Mouse (Mus musculus) spleen, embryonic (tissue): Measurements from ENCODE around the gene Grap2.

ENCODE experiments used
- CTCF ChIA-PET: fragments of 350-600 bp; sonication (Branson Sonifier 250); formaldehyde crosslinking; loops from one replicate; lab custom pipeline; 2022; lab: Charles Lee

The Grap2 gene

DNA sequence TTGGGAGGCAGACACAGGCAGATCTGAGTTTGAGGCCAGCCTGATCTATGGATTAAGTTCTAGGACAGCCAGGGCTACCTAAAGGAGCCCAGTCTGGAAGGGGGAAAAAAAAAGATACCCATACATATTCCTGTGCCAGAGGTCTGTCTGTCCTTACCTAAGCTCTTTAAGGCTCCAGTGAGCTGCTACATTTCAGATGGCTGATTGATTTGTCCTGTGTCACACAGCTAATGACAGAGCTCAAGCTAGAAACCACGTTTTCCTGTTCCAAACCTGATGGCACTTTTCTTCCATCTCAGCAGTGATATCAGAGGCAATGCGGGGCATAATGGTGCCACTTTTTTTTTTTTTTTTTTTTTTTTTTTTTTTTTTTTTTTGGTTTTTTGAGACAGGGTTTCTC lies 58.9 kb downstream of the Grap2 start:
- CTCF ChIA-PET = interaction anchor here (1.1 kb wide), 1 partner anchor 54 kb away, joined by 3 read pairs; no protein-coding TSS in a partner anchor

GRCm38 (mm10) chr15:80632280-80632893 lies 60.0 kb downstream of the Grap2 start:
- CTCF ChIA-PET = interaction anchor here (1.1 to 1.6 kb wide), 2 partner anchors 53 to 62 kb away, joined by 3 to 7 read pairs; no protein-coding TSS in a partner anchor

DNA sequence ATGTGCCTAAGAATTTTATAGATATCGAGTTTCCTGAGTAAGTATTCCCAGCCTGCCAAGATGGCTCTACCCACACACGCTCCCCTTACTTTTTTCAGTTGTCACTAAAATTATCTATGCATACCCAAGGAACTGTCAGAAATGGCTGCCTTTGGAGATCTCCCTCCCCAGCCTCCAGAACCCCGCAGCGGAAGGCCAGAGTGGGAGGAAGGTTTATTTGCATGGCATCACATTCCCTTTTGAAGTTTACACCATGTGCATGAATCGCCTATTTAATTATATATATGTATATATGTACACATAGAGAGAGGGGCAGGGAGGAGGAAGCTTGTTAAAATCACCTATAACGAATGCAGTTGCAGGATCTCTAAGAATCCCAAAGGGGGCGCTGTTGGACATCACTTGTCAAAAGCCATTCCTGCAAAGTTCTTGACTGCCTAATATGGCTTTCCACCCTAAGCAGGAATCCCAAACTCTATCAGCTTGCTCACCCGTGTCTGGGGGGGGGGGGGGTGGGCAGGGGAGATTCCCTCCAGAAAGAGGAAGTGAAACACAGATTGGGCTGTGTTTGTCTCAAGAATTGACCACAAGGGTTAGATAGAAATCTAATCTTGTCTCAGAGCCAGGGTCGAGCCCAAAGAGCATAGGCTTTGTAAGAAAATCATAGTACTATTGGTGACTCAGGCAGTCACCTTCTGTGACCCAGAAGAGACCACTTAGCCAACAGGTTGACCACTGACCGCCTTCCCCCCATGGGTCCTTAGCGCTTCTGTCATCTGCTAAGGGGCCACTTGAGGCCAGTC lies 62.2 kb downstream of the Grap2 start:
- CTCF ChIA-PET = interaction anchor here (0.6 to 1.2 kb wide), 6 partner anchors 9 to 370 kb away, joined by 3 to 5 read pairs (median 3); no protein-coding TSS in a partner anchor

- CTCF ChIA-PET = interaction anchor here (0.8 kb wide), 1 partner anchor 57 kb away, joined by 3 read pairs; no protein-coding TSS in a partner anchor
Measured at GRCm38 (mm10) chr15:80636757-80637372, 64.5 kb downstream of the Grap2 start.

DNA sequence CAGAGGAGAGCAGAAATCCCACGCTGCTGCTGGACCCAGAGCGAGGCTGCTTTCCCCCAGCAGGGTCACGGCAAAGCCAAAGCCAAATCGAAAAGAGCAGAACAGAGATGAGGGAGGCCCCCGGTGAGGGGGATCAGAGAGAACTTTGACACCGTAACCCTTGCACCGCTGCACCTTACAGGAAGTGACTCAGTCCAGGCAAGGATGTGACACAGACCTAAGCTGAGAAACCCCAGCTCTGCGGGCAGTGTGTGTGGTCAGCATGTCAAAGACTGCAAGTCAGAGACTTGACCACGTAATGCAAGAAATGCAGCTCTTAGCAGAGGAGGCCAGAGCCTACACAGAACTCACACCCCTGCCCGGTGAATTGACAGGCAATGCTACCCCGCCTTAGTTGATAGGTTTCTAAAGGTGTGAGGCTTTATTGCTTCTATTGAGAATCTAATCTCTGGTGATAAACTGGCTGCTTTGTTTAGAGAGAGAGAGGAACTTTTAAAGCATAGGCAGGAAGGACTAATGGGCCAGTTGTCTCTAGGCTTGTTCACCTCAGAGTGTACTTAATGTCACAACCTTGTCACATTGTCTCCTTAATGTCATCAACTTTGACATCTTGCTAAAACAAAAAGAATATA lies 66.8 kb downstream of the Grap2 start:
- CTCF ChIA-PET = no interaction called here

DNA sequence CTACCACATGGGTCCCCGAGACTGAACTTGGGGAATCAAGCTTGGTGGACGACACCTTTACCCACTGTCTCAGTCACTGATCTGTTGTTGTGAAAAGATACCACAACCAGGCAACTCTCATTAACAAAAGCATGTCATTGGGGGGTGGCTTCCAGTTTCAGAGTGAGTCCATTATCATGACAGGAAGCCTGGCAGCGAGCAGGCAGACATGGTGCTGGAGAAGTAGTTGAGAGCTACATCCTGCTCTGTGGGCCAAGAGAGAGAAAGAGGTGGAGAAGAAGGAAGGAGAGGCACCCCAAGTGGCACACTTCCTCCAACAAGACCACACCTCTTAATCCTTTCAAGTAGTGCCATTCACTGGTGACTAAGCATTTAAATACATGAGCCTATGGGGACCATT lies 67.5 kb downstream of the Grap2 start:
- CTCF ChIA-PET = interaction anchor here (0.7 kb wide), 1 partner anchor 375 kb away, joined by 3 read pairs; no protein-coding TSS in a partner anchor

GRCm38 (mm10) chr15:80641702-80642435 lies 69.5 kb downstream of the Grap2 start:
- CTCF ChIA-PET = interaction anchor here (1.5 kb wide), 1 partner anchor 52 kb away, joined by 5 read pairs; no protein-coding TSS in a partner anchor

DNA sequence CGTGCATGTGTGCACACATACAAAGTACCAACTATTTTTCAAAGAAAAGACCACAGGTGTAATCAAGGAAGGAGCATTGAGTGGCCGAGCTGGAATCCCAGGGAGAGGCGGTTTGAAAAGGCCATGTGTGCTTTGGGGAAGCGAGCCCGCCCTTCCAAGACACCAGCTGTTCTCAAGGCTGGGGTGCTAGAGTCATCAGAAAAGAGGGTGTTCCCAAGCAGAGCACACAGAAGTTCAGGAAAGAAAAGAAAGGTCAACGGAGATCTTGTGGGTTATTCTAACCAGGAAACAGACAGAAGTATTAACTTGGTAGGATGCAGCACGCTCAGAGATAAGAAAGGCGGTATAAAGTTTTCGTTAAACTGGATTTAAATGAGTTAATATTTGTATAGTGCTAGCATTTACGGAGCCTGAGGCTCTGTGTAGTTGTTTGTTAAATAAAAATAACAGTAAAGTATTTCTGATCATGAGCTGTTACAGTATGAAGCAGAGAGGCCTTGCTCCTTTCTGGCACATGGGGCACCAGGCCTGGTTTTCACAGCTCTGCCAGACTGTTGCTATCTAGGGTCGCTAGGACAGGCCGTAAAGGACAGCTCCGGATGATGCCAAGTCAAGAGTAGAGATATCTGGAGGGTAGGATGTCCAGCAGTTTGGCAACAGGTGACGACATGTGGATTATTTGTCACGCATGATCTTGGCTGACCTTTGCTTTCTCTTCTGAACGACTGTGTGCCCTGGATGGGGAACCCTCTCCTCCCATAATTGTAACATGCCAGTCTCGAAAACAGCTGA lies 72.8 kb downstream of the Grap2 start:
- CTCF ChIA-PET = interaction anchor here (0.6 kb wide), 1 partner anchor 380 kb away, joined by 5 read pairs; no protein-coding TSS in a partner anchor

DNA sequence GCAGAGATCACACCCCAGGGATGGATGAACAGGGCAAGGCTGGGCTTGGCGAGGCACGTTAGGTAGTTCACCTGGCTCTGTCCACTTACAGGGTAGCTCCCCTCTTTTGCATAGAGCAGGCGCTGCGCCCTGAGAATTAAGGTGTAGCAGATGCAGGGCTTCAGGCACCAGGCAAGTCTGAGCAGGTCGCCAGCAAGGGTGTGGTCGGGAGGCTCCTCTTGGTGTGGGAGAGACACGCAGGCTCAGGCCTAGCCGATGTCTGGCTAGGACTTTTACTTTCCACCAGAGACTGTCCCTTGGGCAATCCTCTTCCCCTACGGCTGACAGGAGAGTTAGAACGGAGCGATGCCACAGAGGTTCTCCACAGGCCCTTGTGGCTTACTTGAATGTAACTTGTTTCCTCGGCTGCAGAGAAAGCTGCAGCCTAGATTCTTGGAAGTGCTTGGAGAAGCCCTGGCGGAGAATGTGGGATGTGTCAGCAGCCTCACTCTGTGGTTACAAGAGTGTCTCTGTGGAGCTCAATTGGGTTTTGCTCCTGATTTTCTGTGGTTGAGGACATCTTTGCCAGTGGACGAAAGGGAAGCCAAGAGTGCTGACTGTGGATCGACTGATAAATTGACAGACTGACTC lies 76.7 kb downstream of the Grap2 start:
- CTCF ChIA-PET = no interaction called here

DNA sequence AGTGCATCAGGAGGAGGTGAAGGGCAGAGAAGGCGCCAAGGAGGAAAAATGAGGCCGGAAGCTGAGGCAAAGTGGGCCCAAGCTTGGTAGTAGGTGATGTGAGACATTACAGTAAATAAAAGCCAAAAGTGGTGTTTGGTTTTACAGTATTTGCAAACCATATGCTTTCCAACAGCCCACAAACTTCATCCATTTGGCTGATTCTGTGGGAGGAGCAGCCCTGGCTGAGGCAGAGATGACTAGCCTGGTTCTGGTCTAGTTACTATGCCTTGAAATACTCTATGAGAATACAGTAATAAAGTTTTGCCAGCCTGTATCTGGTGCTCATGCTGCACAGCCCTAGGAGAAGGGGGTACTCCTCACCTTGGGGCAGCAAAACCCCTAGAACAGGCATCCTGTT lies 78.0 kb downstream of the Grap2 start:
- CTCF ChIA-PET = interaction anchor here (0.5 to 0.7 kb wide), 2 partner anchors 147 to 754 kb away, joined by 3 read pairs; no protein-coding TSS in a partner anchor

DNA sequence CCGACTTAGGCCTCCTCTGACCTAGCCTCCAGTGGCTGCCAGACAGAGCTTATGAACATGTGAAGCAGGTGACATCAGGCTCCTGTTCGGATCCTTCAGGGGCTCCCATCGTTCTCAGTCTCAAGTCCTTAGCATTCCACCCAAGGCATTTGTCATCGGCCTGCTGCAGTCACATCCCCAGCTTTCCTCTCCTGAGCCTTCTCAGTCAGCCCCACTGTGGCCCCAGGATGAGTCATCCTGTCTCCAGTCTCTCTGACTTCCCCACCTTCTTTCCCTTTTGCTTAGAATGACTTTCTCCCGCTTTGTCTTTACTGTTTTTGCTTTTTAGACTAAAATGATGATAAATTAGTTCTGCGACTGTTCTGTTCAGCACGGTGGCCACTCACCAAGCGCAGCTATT lies 81.5 kb downstream of the Grap2 start:
- CTCF ChIA-PET = no interaction called here

DNA sequence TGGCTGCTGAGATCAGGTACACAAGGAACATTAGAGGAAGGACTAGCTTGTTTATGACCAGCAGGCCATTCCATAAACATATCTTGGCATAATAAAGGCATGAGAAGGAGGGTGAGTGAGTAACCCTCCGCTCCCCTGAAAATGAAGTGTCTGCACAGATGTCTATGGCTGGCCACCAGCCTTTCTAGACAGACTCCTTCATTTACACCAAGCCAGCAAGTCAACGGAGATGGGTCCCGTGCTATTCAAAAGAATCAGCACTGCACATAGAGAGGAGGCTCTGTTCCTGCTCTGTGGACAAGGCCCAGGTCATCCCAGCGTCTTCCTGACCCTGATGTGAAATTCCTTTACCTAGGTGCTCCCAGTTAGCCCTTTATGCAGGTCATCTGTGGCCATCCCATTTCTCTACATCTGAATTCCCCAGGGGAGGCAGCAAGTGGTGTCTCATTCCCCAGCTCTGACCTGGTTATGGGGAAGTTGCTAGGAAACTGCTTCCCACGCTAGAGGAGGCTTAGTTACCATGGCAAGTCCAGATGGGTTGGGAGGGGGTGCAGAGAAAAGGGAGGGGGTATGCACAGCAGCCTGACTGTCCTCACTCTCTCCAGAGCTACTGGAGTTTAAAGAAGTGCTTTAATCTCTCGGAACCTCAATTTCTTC lies 86.5 kb downstream of the Grap2 start:
- CTCF ChIA-PET = no interaction called here

- CTCF ChIA-PET = interaction anchor here (0.5 to 0.6 kb wide), 2 partner anchors 361 to 377 kb away, joined by 3 read pairs; no protein-coding TSS in a partner anchor
Measured at GRCm38 (mm10) chr15:80660963-80661362, 88.6 kb downstream of the Grap2 start.

- CTCF ChIA-PET = no interaction called here
Measured at GRCm38 (mm10) chr15:80664444-80664843, 92.0 kb downstream of the Grap2 start.

DNA sequence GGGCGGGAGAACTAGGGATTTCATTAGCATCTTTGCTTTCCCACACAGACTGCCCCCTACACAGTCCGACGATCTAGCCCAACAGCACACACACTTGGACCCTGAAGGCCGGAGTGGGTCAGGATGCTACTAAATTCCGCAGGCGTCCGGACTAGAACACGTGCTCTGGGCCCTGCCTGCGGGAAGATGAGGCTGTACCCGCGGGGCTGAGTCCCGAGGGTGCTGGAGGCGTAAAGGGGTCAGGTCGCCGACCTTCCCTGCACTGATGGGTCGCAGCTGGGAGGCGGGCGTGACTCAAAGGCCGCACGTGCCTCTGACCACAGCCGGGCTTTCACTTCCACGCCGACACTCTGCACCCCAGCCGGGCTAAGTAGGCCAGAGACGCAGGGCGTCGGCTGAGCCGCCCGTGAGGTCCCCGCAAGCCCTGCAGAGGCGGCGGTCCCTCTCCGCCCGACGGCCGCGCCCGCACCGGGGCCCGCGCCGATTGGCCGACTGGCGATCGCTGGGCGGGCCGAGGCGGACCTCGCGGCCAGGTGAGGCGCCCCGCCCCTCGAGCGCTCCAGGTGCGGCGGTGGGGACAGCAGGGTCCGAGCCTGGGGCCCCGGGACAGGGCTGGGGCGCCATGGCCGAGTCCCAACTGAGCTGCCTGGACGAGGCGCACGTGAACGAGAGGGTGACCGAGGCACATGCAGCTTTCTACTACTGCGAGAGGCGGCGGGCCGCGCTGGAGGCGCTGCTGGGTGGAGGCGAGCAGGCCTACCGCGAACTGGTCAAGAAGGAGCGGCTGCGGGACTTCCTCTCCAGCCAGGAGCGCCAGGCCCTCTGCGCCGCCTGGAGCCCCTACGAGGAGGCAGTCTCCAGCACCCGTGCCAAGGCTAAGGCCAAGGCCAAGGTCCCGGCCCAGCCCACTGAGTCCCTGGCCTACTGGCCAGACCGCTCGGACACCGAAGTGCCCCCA lies 99.2 kb downstream of the Grap2 start, which contains the start of gene Fam83f:
Gene Fam83f, plus strand, starts transcription at position 553 of the 958 bp plus-strand sequence.
- CTCF ChIA-PET = no interaction called here

- CTCF ChIA-PET = interaction anchor here (0.6 kb wide), 1 partner anchor 58 kb away, joined by 4 read pairs; no protein-coding TSS in a partner anchor
Measured at GRCm38 (mm10) chr15:80672810-80673209, 100.4 kb downstream of the Grap2 start.

DNA sequence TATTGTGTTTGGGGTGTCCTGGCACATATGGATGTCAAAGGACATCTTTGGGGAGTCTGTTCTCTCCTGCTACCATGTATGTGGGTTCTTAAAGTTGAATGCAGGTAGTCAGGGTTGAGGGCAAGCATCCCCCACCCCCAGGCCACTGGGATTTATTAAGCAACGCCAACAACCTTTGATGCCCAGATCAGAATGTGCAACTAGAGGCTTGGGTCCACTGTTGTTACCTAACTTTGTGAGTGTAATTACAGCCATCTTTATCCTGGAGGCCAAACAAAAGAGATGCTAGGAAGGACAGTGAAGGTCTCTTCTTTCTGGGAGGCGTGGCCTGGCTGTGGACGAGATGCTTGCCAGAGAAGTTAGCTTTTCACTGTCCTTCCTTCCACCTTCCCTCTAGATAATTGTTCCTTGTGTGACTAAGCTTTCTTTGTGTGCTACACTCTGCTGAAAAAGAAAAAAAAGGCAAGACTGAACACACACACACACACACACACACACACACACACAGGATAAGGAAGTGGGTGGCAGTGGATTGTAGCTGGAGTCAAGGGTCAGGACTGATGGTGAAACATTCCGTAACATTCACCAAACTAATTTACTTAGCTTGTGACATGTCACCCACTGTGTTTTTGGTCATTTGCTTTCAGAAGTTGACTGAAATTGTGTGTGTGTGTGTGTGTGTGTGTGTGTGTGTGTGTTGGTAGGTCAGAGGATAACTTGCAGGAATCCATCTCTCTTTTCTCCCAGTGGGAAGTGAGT lies 101.1 kb downstream of the Grap2 start:
- CTCF ChIA-PET = interaction anchor here (0.6 kb wide), 1 partner anchor 59 kb away, joined by 4 read pairs; no protein-coding TSS in a partner anchor
